Mouse (Mus musculus): Measurements from ENCODE around the gene Hdac9. TPM values are rescaled to one million over a fixed set of nuclear protein-coding genes. Genes with fewer than 3 reads are reported as not detected.

Hdac9 gene
- polyA plus RNA-seq, 1 experiment, result 7.6 TPM

DNA sequence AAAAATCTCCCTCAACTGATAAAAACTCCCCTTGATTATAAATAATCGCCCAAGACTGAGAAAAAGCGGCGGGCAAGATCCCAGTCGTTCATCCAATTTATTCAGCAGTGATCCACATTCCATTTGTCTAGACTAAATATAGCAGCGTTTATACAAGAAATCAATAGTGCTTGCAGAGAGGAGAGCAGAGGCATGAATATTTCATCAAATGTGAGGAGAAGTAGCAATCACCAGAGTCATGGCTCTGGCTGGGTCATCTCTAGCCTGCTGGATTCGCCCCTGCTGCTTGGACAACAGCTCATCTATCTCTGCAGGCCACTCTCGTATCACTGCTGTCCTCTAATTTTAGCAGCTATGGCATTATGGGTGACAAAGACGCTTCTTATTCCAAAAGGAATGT, 476.0 kb downstream of the Hdac9 start:
- 82% methylated on average over 8 of the region's 8 CpGs for WGBS
- Histone ChIP-seq H3K4me1 (ENCODE audit: control insufficient read depth, insufficient read depth, low read length) (no peaks in the 10 kb centered on the region), H3K27ac (ENCODE audit: control insufficient read depth, insufficient read depth, low read depth, low read length, poor library complexity) (no peak overlapping the region), H3K4me3 (replicated peaks; ENCODE audit: control insufficient read depth, low read depth, low read length) (no peak overlapping the region)
- TF ChIP-seq POLR2A (IDR thresholded peaks at IDR 0.05; ENCODE audit: borderline replicate concordance, control insufficient read depth, low read depth, low read length) (no peak), CTCF (IDR thresholded peaks at IDR 0.05; ENCODE audit: control insufficient read depth, insufficient read depth, low read length) (no peak)

GRCm38 (mm10) chr12:34432919-34433318, 484.0 kb downstream of the Hdac9 start:
- Histone ChIP-seq H3K4me3 (replicated peaks; ENCODE audit: control insufficient read depth, low read depth, low read length) (no peak overlapping the region), H3K4me1 (ENCODE audit: control insufficient read depth, insufficient read depth, low read length) (no peaks in the 10 kb centered on the region; the same call in 1 of the 2 replicates), H3K27ac (ENCODE audit: control insufficient read depth, insufficient read depth, low read depth, low read length, poor library complexity) (no peak overlapping the region)
- WGBS, result 10% methylated on average over 6 of the region's 6 CpGs
- TF ChIP-seq POLR2A (IDR thresholded peaks at IDR 0.05; ENCODE audit: borderline replicate concordance, control insufficient read depth, low read depth, low read length), result no peak
- no peak for TF ChIP-seq CTCF (IDR thresholded peaks at IDR 0.05; ENCODE audit: control insufficient read depth, insufficient read depth, low read length)

DNA sequence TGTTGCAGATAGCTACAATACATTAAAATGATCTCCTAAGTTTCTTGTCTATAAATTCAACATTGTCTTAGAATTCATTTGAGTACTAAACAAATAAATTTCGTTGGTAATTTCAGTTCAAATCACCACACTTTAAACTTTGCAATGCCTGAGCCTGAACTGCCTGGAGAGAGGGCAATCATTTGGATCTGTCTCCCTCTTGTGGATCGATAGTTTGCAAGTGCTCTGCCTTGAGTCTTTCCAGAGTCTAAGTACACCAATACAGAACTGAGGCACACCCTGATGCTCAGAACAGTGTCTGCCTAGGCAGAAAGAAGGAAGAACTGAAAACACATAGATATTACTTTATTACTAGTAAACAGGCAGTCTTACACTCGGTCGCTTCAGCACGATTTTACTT, 484.4 kb downstream of the Hdac9 start:
- Histone ChIP-seq H3K27ac (ENCODE audit: control insufficient read depth, insufficient read depth, low read depth, low read length, poor library complexity) (no peak overlapping the region), H3K4me3 (replicated peaks; ENCODE audit: control insufficient read depth, low read depth, low read length) (no peak overlapping the region), H3K4me1 (ENCODE audit: control insufficient read depth, insufficient read depth, low read length) (no peaks in the 10 kb centered on the region; the same call in 1 of the 2 replicates)
- TF ChIP-seq CTCF (IDR thresholded peaks at IDR 0.05; ENCODE audit: control insufficient read depth, insufficient read depth, low read length) (0 out of 2 replicates have a peak, but pooled peaks have one; percentile 15), POLR2A (IDR thresholded peaks at IDR 0.05; ENCODE audit: borderline replicate concordance, control insufficient read depth, low read depth, low read length) (no peak)
- WGBS, result 28% methylated on average over 5 of the region's 5 CpGs

- no peaks in the 10 kb centered on the region; the same call in 1 of the 2 replicates for H3K4me1 ChIP-seq (ENCODE audit: control insufficient read depth, insufficient read depth, low read length)
- H3K4me3 ChIP-seq (replicated peaks; ENCODE audit: control insufficient read depth, low read depth, low read length), result no peak overlapping the region
- no peak for TF ChIP-seq CTCF (IDR thresholded peaks at IDR 0.05; ENCODE audit: control insufficient read depth, insufficient read depth, low read length)
- TF ChIP-seq POLR2A (IDR thresholded peaks at IDR 0.05; ENCODE audit: borderline replicate concordance, control insufficient read depth, low read depth, low read length), result no peak
- no peak overlapping the region for H3K27ac ChIP-seq (ENCODE audit: control insufficient read depth, insufficient read depth, low read depth, low read length, poor library complexity)
- WGBS, result 43% methylated on average over 5 of the region's 5 CpGs
Observed at GRCm38 (mm10) chr12:34431832-34432231, 485.1 kb downstream of the Hdac9 start.

- WGBS, result 82% methylated on average over 2 of the region's 2 CpGs
- Histone ChIP-seq H3K4me1 (ENCODE audit: control insufficient read depth, insufficient read depth, low read length) (no peaks in the 10 kb centered on the region), H3K27ac (ENCODE audit: control insufficient read depth, insufficient read depth, low read depth, low read length, poor library complexity) (no peak overlapping the region), H3K4me3 (replicated peaks; ENCODE audit: control insufficient read depth, low read depth, low read length) (no peak overlapping the region)
- TF ChIP-seq CTCF (IDR thresholded peaks at IDR 0.05; ENCODE audit: control insufficient read depth, insufficient read depth, low read length), result no peak
- TF ChIP-seq POLR2A (IDR thresholded peaks at IDR 0.05; ENCODE audit: borderline replicate concordance, control insufficient read depth, low read depth, low read length), result no peak
Observed at GRCm38 (mm10) chr12:34425468-34425867, 491.4 kb downstream of the Hdac9 start.

DNA sequence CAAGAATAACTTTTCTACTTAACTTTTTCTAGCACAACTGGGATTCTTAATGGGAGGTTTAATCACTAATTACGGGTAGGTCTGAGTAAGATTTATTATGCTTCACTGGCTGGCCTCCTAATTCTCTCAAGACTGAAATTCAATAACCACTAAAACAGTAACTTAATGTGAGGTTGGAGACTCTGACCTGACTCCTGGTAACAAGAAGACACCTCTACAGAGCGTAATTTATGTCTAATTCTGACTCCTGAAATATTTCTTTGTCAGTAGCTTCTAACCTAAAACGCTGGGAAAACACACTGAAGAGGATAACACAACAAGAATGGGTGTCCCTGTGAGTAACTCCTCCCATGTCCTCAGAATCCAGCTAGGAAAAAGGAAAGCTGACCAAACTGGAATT, 508.8 kb downstream of the Hdac9 start:
- H3K27ac ChIP-seq (ENCODE audit: control insufficient read depth, insufficient read depth, low read depth, low read length, poor library complexity), result no peak overlapping the region
- H3K4me3 ChIP-seq (replicated peaks; ENCODE audit: control insufficient read depth, low read depth, low read length), result no peak overlapping the region
- no peaks in the 10 kb centered on the region for H3K4me1 ChIP-seq (ENCODE audit: control insufficient read depth, insufficient read depth, low read length)
- TF ChIP-seq POLR2A (IDR thresholded peaks at IDR 0.05; ENCODE audit: borderline replicate concordance, control insufficient read depth, low read depth, low read length), result no peak
- TF ChIP-seq CTCF (IDR thresholded peaks at IDR 0.05; ENCODE audit: control insufficient read depth, insufficient read depth, low read length), result no peak
- 70% methylated on average over 3 of the region's 3 CpGs for WGBS

- TF ChIP-seq POLR2A (IDR thresholded peaks at IDR 0.05; ENCODE audit: borderline replicate concordance, control insufficient read depth, low read depth, low read length) (no peak), CTCF (IDR thresholded peaks at IDR 0.05; ENCODE audit: control insufficient read depth, insufficient read depth, low read length) (no peak)
- Histone ChIP-seq H3K27ac (ENCODE audit: control insufficient read depth, insufficient read depth, low read depth, low read length, poor library complexity) (no peak overlapping the region), H3K4me3 (replicated peaks; ENCODE audit: control insufficient read depth, low read depth, low read length) (no peak overlapping the region), H3K4me1 (ENCODE audit: control insufficient read depth, insufficient read depth, low read length) (no peaks in the 10 kb centered on the region)
- WGBS, result 67% methylated on average over 3 of the region's 3 CpGs
Observed at GRCm38 (mm10) chr12:34407143-34407542, 509.8 kb downstream of the Hdac9 start.

DNA sequence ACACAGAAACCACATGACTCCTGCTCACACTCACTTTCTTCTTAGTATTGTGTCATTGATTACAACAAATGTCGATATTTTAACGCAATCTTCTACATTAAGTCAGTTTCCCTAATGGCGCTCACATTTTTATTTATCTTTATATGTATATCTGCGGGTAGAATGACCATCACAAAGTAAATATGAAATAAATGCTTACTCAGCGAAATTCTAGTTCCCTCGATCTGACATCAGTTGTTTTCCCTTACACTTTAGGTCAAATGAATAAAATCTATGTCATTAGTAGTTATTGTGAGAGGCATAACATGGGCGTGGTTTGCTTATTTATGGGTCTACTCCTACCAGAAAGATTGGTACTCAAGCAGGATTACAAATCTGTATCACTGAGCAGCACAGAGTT, 514.8 kb downstream of the Hdac9 start:
- no peak for TF ChIP-seq POLR2A (IDR thresholded peaks at IDR 0.05; ENCODE audit: borderline replicate concordance, control insufficient read depth, low read depth, low read length)
- TF ChIP-seq CTCF (IDR thresholded peaks at IDR 0.05; ENCODE audit: control insufficient read depth, insufficient read depth, low read length), result no peak
- 81% methylated on average over 7 of the region's 7 CpGs for WGBS
- no peaks in the 10 kb centered on the region for H3K4me1 ChIP-seq (ENCODE audit: control insufficient read depth, insufficient read depth, low read length)
- H3K4me3 ChIP-seq (replicated peaks; ENCODE audit: control insufficient read depth, low read depth, low read length), result no peak overlapping the region
- H3K27ac ChIP-seq (ENCODE audit: control insufficient read depth, insufficient read depth, low read depth, low read length, poor library complexity), result no peak overlapping the region

DNA sequence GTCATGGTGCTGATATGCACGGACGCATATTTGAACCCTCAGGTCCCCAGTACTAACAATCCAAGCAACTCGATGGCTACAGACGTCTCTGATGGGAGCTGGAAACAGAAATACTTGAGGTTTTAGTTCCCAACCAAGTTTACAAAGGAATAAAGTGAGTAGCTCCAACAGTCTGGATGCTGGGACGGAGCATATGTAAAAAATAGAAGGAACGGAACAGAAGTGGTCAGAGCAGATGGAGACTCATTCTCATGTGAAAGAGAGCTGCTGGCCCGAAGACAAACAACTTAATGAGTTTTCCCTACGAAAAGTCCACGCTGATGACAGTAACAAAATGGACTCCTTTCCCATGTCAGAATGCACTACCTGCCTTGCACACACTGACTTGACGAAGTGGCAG, 518.3 kb downstream of the Hdac9 start:
- no peaks in the 10 kb centered on the region for H3K4me1 ChIP-seq (ENCODE audit: control insufficient read depth, insufficient read depth, low read length)
- H3K27ac ChIP-seq (ENCODE audit: control insufficient read depth, insufficient read depth, low read depth, low read length, poor library complexity), result no peak overlapping the region
- TF ChIP-seq CTCF (IDR thresholded peaks at IDR 0.05; ENCODE audit: control insufficient read depth, insufficient read depth, low read length), result no peak
- no peak for TF ChIP-seq POLR2A (IDR thresholded peaks at IDR 0.05; ENCODE audit: borderline replicate concordance, control insufficient read depth, low read depth, low read length)
- 86% methylated on average over 10 of the region's 10 CpGs for WGBS
- H3K4me3 ChIP-seq (replicated peaks; ENCODE audit: control insufficient read depth, low read depth, low read length), result no peak overlapping the region
